Mouse (Mus musculus): ENCODE results near the gene Csf1. TPM values are rescaled to one million over a fixed set of nuclear protein-coding genes. Genes with fewer than 3 reads are reported as not detected.

Csf1 gene
- total RNA-seq (2021): 10 to 100 TPM; 25.5 to 29.0 TPM

DNA sequence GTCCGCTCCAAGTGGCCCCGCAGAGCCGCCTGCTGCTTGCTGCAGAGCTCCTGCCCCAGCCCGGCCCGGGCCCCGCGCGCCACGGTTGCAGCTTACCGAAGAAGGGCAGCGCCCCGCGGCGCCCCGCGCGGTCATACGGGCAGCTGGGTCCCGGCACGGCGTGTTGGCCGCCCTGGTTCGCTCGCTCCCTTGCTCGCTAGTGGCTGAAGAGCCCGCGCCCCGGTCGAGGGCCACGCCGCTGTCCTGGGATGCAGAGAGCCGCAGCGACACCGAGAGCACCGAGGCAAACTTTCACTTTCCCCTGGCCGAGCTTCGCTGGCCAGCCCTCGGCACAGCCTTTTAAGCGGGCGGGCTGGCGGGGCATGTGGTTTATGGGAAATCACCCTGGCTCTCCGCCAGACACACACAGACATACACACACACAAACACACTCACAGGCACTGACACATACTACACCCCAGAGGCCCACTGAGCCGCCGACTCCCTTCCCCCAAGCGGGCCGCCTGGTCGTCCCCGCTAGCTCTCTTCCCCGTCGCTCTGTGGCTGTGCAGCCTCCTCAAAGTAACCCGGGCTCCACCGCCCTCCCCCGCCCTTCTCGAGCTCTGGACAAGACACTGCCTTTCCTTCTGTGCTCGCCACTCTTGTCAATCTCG, at the start of gene Csf1:
Gene Csf1 (minus strand): TSS at position 541 of the 653 bp plus-strand sequence.
- intact Hi-C loops (cut with DNase I): loop anchor here (2.0 to 10.0 kb wide), 2 partner anchors 103 to 385 kb away; partner anchors contain the start of gene Gnai3
- peak; percentile 93 for DNase-seq

DNA sequence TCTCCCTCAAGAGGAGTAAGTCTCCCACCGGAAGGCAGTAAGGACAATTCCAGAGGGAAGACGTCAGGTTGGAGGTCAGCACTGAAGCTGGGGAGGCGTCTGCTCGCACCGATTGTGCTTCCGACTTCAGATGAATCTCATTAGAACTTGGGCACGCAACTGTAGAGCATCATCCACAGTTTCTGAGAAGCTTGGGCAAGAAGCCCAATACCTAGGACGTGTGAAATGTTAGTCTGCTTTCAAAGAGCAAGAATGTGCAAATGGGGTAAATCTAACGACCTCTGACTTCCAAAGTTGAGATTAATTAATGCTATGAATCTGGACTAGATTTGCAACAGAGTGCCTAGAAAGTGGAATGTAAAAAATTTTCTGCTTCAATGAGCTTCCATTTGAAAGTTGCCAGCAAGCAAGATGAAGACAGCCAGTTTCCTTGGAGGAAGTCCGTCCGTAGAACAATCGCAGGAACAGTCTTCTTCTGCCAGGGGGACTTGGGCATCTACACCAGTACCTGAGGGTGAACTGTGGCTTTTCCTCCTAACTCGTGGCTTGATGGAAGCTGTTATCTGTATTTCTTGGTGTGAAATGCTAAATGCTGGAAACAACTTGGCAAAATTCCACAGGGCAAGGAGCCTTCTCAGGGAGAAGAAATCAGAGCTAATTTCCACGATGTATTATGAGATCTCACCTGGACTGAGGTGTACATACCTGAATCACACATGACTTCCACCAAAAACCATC, 47.9 kb upstream of the Csf1 start:
- intact Hi-C loops (cut with DNase I): no loop called here
- DNase-seq: no peak

DNA sequence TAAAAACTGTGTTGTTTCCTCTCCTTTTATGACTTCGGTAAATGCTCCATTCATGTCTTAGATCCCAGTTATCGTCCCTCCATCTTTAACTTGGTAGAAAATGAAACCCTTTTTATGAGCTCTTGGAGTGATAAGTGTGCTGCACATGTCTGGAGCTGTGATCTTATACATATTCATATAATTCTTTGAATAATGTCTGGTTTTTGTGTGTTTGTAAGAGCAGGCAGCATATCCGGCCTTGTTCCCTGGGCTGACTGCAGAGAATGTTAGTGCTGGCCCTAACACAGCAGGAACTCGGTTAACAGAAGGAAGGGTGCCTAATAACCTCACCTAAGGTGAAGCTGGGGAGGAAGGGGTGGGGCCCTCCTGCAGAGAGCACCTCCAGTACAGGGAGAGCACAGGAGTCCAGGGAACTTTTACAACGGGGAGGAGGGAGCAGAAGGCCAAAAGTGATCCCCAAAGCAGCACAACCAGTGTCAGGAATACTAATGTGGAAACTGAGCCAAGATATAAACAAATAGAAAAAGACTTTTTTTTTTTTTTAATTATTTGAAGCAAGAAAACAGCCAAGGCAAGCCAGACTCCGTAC, 47.2 kb upstream of the Csf1 start:
- no peak for DNase-seq

DNA sequence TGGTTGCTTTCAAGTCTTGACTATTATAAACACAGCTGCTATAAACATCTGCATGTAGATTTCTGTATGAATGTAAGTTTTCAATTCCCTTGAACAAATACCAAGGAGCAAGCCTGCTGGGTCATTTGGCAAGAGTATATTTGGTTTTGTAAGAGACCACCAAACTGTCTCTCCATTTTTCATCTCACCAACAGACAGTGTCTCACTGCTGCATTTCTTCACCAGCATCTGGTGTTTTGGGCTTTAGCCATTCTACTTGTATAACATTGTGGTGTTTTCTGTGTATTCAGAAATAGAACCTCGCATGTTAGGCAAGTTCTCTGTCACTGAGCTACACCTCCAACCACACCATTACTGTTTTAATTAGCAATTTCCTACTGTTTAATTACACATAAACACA, 46.6 kb upstream of the Csf1 start:
- intact Hi-C loops (cut with DNase I): no loop called here
- no peak for DNase-seq

More for the DNA sequence above, 47.2 kb upstream of the Csf1 start:
- intact Hi-C loops (cut with DNase I): no loop called here

DNA sequence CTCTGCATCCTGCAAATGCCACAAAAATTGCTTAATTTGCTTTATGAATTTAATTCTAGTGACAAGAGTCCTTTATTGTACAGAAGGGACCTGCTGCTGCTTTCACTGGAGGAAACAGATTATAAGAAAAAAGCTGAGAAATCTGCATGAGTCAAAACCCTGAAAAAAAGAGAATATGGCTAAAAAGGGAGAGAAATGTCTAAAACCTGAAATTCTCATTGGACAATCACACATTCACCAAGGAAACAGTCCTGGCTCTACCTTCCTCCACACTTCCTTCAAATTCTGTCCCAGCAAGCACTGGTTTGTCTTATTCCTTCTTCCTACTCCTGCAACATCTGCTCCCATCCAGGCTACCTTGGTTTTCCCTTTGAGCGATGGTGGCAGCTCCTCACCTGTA, 44.5 kb upstream of the Csf1 start:
- intact Hi-C loops (cut with DNase I): no loop called here

DNA sequence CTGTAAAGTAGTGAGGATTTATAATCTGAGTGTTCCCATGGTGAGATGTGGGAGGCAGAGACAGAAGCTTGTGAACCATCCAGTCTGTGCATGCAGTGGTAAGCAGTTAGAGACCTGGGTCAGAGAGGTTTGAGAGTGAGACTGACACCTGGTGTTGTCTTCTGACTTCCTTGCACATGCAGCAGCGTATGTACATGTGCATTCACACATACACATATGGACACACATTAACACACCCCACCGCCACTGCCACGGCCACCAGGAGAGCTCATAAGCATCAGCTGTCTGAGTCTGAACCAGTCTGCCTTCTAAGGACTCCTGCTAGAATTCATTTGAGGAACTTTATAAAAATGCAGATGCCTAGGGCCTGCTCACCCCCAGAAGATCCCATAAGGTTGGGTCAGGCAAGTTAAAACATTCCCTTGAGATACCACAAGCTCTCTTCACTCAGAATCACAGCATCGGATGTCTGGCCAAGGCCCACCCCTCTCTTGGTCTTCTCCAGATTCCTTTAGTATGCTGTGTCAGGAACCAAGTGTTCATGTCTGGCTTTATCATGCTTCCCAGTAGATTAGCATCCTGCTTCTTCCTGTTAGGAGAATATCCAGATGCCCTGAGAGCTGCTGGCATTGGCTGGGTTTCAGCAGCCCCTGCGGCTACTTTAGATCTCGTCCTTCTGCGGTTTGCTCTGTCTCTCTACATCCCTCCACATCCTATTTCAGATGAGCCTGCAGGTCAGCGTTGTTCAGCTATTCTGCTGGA, 42.1 kb upstream of the Csf1 start:
- DNase-seq: no peak
- intact Hi-C loops (cut with DNase I): no loop called here

More for the DNA sequence above, 44.5 kb upstream of the Csf1 start:
- DNase-seq: no peak

DNA sequence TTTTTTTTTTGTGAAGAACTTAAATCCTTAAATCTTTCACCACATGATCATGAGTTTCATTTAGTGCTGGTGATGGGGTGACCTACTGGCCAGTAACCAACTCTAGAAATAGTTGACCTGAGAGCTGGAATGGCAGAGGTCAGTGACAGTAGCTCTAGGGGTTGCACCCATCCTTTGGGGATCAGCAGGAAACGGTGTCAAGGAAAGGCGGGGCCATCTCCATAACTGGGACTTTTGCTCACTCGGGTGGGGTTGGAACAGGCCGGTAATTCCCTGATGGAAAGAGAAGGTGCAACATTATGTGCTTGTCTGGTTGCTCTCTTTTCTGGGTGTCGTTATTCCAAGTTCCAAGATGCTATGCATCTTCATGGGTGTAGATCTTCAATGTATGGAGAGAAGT, 38.7 kb upstream of the Csf1 start:
- intact Hi-C loops (cut with DNase I): no loop called here
- no peak for DNase-seq

DNA sequence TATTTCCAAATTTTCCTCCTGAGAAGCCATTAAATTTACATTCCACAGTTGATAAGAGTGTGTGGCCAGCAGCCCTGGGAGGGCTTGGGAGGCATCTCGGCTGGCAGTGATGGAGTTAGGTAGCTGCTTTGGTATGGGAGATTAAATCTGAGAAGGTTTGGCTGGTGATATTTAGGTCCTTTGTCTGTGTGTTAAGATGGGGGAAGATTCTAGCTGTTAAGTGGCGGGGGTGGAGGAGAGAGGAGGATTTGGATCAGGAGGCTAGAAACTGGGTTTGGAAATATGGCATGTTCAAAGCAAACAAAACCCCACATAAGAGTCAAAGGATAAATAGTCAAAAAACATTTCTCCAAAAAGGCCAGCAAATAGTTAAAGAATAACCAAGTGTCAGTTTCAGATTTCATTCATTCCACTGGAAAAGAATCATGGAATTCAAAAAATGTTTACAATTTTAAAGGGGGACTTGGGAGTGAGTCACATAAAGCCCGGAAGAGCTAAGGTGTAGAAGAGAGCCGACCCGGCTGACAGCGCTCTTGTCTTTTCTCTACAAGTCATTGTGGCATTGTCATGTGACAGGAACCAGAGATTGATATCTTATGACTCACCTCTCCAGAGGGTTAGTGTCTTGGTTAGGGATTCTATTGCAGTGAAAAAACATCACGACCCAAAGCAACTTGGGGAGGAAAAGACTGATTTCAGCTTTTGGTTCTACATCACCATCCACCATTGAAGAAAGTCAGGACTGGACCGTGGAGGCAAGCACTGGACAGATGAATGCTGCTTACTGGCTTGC, 36.1 kb upstream of the Csf1 start:
- intact Hi-C loops (cut with DNase I): no loop called here

DNA sequence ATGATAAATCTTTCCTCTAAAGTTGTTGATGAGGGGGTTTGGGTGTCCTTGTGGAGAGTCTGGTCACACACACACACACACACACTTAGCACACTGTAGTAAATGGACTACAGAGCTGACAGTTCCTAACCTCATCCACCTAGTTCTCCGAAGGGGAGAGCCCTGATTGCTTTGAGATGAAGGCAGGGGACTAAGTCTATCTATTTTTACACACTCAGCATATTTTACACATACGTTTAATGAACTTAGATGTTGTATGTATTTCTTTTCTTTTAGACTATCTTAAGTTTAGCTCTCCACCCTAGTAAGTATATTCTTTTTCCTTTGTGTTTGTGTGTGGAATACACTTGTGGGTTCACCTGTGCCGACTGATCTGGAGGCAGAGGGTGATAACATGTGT, 34.6 kb upstream of the Csf1 start:
- intact Hi-C loops (cut with DNase I): no loop called here
- no peak for DNase-seq

More for the DNA sequence above, 36.1 kb upstream of the Csf1 start:
- DNase-seq: no peak

DNA sequence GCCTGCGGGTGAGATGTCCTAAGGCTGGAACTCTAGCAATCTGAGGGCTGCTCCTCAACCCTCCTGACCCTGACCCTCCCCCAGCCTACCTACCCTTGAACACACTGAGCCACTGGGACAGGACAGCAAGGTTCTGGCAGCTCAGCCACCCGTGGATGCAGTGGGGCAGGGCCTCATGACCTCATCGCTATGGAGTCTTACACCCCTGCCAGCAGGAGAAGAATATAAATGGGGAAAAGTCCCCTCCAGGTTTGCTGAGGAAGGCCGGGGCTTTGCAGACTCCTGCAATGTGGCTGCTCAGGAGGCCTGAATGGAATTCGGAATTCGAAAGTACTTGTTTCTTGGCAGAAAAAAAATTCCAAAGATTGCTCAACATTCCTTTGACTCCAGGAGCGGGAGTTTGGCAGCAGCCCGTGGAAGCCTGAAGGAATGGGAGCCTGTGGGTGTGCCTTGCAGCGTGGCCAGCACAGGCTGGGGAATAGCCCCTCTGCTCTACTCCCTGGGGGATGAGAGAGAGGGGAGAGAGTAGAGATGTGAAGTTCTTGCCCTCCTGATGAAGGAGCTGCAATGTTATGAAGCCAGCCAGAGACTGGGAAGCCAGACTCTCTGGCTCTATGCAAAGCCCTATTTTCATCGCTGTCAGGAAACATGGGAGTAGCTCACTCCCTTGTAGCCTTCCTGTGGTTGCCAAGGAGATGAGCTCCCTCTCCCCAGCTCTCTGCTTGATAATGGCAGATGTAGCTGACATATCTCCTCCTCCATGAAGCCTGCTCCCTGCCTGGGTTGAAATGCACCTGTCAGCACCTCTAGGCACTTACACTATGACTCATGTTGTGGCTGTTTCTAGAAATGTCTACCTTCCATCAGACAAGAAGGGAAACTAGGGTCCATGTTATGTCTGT, 33.3 kb upstream of the Csf1 start:
- DNase-seq: peak; percentile 78 to 84
- intact Hi-C loops (cut with DNase I): no loop called here

DNA sequence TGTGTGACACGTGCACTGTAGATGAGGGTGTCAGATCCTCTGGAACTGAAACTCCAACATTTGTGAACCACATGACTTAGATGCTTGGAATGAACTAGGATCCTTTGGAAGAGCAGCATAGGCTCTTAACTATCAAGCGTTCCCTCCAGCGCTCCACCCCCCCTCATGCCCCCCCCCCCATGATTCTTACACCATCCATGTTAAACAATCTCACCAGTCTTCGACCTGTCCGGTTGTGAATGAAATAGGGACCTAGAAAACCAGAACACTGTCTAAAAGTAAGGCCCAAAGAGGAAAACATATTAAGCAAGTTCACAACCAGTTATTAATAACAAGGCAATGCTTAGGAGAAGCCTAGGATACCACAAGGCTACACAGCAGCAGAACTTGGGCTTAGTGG, 32.5 kb upstream of the Csf1 start:
- intact Hi-C loops (cut with DNase I): no loop called here
- DNase-seq: no peak

DNA sequence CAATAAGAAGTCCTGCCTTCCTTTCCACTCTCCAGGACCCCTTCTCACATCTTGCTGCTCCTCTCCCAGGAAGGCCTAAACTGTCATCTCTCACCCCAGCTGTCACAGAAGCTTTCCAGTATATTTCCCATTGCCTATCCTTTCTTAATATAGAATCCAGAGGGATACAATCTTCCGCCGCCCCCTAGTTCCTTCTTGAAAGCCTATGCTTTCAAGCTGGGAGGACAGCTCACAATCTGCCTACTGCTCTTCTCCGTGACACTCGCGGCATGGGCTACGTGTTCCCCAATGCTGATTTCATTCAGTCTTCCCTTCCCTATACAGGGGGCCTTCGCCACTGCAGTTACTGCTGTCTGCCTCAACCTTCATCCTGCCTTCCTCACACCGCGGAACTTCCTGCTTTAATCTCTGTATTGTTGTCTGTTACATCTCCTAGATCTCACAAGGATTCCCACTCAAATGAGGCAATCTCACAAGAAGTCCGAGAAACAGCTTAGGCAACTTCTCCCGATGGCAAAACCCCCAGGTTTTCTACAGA, 30.6 kb upstream of the Csf1 start:
- no peak for DNase-seq
- intact Hi-C loops (cut with DNase I): no loop called here

DNA sequence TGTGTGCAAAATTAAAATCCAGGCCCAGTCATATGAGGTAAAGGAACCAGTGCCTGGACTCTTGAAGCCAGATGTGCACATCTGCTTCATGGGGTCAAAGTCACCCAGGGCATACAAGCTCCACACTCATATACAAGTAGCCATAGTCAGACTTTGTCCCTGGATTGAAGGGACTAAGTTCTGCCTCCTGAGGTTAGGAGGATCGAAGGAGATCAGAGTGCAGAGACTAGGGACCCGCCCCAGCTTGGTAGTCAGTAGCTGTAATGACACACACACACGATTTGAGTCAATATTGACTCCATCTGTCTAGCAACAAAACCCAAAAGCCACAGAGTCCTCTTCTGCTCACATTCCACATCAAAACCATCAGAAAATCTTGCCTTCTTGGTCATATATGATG, 30.0 kb upstream of the Csf1 start:
- no peak for DNase-seq
- intact Hi-C loops (cut with DNase I): no loop called here

DNA sequence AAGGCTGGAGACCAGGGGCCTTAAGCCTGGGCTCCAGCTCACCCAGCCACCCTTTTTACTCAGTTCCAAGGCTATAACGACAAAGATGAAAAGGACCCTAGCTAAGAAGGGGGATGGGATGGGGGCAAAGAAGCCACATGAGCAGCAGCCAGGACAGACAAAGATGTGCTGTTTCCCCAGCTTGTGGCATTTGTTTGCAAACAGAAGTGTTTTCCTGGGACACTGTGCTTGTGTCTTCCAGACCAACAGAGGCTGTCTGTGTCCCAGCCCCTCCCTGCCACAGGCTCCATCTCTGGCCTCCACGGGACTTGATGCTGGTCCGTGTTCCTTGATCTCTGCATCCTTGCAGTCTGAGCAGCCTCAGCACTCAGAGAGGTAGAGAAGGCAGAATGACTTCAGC, 28.6 kb upstream of the Csf1 start:
- no peak for DNase-seq
- intact Hi-C loops (cut with DNase I): no loop called here

DNA sequence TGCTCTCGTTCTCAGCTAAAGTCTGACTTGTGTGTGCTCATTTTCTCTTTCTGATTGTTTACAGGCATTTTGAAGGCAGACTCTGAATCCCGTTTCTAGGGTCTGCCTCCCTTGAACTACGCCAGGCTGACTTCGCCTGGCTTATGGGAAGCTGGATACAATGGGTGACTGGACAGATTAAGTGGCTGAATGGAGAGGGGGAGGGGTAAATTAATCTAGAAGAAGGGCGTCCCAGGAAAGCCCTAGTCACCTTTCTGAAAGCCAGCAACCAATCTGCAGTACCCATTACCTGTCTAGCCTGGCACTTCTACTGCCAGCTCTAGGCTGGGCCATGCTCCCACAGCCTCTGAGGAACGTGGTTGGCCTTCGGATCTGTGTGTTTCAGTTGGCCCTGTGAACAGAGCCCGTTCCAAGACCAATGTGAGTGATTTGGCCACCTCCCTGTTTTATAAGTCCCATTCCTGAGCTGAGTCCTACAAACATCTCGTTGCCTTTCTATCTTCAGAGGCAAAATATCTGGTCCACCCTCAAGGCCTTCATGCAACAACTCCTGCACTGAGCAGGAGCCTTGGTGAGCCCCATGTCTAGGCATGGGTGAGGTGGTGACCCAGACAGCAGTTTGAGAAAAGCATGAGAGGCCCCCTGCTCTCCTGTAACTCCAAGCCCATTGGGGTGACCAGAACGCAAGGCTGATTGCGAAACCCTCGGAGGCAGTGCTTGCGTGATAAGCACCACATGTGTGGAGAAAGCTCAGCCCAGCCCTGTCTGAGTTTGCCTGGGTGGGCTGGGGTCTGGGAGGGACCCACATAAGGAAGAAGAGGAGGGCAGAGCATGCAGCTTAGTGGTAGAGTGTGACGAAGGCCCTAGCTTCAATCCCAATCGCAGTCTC, 27.6 kb upstream of the Csf1 start:
- intact Hi-C loops (cut with DNase I): no loop called here
- peak in 1 of 2 experiments; percentile 31 for DNase-seq

DNA sequence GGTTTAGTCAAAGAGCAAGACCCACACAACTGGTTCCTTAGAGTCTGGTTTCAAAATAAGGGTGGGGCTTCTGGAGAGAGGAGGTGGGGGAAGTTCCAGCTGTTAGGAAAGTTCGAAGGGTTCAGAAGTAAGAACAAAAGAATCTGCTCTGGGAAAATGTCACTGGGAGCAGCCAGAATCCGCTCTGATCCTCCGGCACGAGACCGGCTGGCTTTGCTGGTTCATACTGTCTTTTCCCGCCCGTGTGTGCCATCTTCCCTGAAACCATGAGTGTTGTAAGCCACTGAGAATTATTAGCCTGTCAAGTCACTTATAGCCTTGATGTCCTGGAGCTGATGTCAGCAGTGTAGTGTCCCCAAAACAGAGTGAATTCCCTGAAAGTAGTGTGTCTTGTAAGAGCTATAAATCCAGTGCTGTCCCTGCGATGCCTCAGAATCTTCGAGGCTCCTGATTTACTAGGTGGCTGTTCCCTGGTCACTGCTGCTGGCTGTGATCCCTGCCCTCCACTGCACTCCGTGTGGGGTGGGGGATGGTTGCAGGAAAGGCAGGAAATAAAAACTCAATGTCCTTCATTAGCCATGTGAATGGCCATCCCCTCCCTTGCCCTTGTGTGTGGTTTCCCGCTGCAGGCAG, 26.8 kb upstream of the Csf1 start:
- intact Hi-C loops (cut with DNase I): no loop called here
- DNase-seq: peak; percentile 32 to 47

DNA sequence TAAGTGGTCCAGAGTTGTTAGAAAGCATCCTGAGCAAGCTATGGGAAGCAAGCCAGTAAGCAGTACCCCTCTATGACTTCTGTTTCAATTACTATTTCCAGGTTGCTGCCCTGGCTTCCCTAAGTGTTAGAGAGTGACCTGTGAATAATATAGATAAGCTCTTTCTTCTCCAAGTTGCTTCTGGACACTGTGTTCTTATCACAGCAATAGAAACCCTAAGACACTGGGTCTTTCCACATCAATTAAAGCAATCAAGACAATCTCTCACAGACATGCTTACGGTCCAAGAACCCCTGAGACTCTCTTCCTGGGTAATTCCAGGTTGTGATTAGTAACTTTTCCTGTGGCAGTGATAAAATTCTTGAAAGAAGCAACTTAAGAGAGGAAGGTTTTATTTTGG, 26.1 kb upstream of the Csf1 start:
- no peak for DNase-seq
- intact Hi-C loops (cut with DNase I): no loop called here

DNA sequence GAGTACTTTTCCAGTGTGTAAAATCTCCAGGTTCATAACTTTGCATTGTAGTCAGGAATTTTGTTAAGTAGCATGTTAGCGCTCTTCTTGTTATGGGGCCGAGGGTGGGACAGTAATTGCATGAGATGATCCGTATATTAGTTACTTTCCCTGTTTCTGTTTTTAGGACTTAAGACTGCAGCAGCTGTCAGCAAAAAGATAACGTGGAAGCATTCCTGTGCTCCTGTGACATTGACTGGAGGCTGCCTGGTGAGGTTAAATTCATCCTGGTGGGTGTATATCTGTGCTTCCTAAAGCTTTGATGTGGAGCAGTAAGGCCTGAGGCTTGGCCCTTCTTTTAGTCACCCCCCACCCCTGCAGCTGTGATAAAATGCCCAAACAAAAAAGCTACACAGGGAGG, 25.3 kb upstream of the Csf1 start:
- DNase-seq: no peak
- intact Hi-C loops (cut with DNase I): no loop called here
